Comparison of ENCODE assay signal across 11 mouse cellular contexts in genomic region chr3:58162238-58162637, GRCm38 (mm10).
DNase-seq lines count a peak whose midpoint lies in the region; TF ChIP-seq lines count a peak whose summit lies in the region.
"Had no signal": no experiment of that assay in that cellular context is flagged by ENCODE, and none has a peak within 500 bp of the region (broad histone marks: within the 10 kb centered on the region; RNA-seq: fewer than 3 reads in every experiment).

No protein-coding gene starts in this region.

- peak overlapping the region; percentile 37; the same call in 1 of the 2 replicates for H3K27ac ChIP-seq in testis, adult 2 months (ENCODE audit: control insufficient read depth, insufficient read depth, low read depth, low read length)
- H3K27ac ChIP-seq: hindbrain, embryonic 13.5 days had no signal

- no peaks in the 10 kb centered on the region for H3K27me3 ChIP-seq in testis, adult 2 months (ENCODE audit: control insufficient read depth, insufficient read depth, low read length)
- H3K27me3 ChIP-seq: hindbrain, embryonic 13.5 days had no signal

- H3K4me1 ChIP-seq in testis, adult 2 months (ENCODE audit: control insufficient read depth, insufficient read depth, low read length) = peaks cover 11% of the 10 kb centered on the region
- H3K4me1 ChIP-seq: hindbrain, embryonic 13.5 days had no signal

- peak overlapping the region; percentile 62 for H3K4me3 ChIP-seq in testis, adult 2 months (ENCODE audit: control insufficient read depth, low read depth, low read length)
- H3K4me3 ChIP-seq: hindbrain, embryonic 13.5 days had no signal

- no peak for TF ChIP-seq POLR2A in testis, adult 2 months (IDR thresholded peaks at IDR 0.05; ENCODE audit: control insufficient read depth, low read depth, low read length)

- peak; percentile 68 to 88 for DNase-seq in adrenal gland, adult (ENCODE audit: inconsistent age in 2 of 2, low spot score in 1 of 2)
- DNase-seq in adrenal gland, postnatal 4 days (ENCODE audit: low spot score in 2 of 2) = no peak
- no peak for DNase-seq in testis, postnatal 14 days (ENCODE audit: low spot score)
- peak; percentile 66 for DNase-seq in kidney, postnatal 14 days
- DNase-seq in frontal cortex, postnatal 36 days (ENCODE audit: low spot score in 2 of 2) = no peak
- no peak for DNase-seq in cerebellum, adult 11-12 months
- no peak for DNase-seq in natural killer cell, adult 2 months (ENCODE audit: low spot score in 2 of 2)
- DNase-seq: cerebellum, adult 18-20 months; midbrain, embryonic 14.5 days had no signal

- no peaks in the 10 kb centered on the region for H3K36me3 ChIP-seq in testis, adult 2 months (ENCODE audit: control insufficient read depth, insufficient read depth, low read length)
- H3K36me3 ChIP-seq: hindbrain, embryonic 13.5 days had no signal

- TF ChIP-seq CTCF in testis, adult 2 months (IDR thresholded peaks at IDR 0.05; ENCODE audit: control insufficient read depth, insufficient read depth, insufficient replicate concordance, low read depth, low read length) = no peak

Comparison
In these comparisons a context has a peak if more than half of its experiments do, and no peak if none do; other contexts are left out.
1. DNase-seq: peak in adrenal gland, adult (2 of 2) and kidney, postnatal 14 days (single experiment); none in adrenal gland, postnatal 4 days (0 of 2), testis, postnatal 14 days (single experiment), frontal cortex, postnatal 36 days (0 of 2), cerebellum, adult 11-12 months (single experiment) and natural killer cell, adult 2 months (0 of 2).